Mouse (Mus musculus) cerebellum, postnatal 25 days (tissue): Measurements from ENCODE around the gene Lmna.

ENCODE experiments used
- DNase-seq, 2 experiments: peaks; one replicate each; pipeline ENCODE4 v3.0.0; 2021; ENCODE audit warnings: mixed read lengths in 2 of 2

Gene Lmna

GRCm38 (mm10) chr3:88499580-88499979 lies 10.2 kb downstream of the Lmna start:
- no peak for DNase-seq

GRCm38 (mm10) chr3:88495741-88496415 lies 13.9 kb downstream of the Lmna start:
- peak; percentile 40 to 62 for DNase-seq

GRCm38 (mm10) chr3:88494836-88495628 lies 14.7 kb downstream of the Lmna start:
- DNase-seq = peak in 1 of 2 experiments; percentile 51

GRCm38 (mm10) chr3:88493706-88494582 lies 15.8 kb downstream of the Lmna start:
- no peak for DNase-seq

GRCm38 (mm10) chr3:88487396-88487795 lies 22.4 kb downstream of the Lmna start:
- no peak for DNase-seq

GRCm38 (mm10) chr3:88486887-88487286 lies 22.9 kb downstream of the Lmna start:
- no peak for DNase-seq

GRCm38 (mm10) chr3:88486043-88486442 lies 23.7 kb downstream of the Lmna start:
- no peak for DNase-seq

- peak; percentile 32 to 35 for DNase-seq
These were observed 25.0 kb downstream of the Lmna start for GRCm38 (mm10) chr3:88484597-88485316.

- DNase-seq = peak; percentile 84 to 89
These were observed 26.1 kb downstream of the Lmna start for GRCm38 (mm10) chr3:88483621-88484020.

- DNase-seq = no peak
These were observed 26.6 kb downstream of the Lmna start for GRCm38 (mm10) chr3:88483141-88483540.

- DNase-seq = peak in 1 of 2 experiments; percentile 46
These were observed 27.4 kb downstream of the Lmna start for GRCm38 (mm10) chr3:88482336-88482735.

GRCm38 (mm10) chr3:88481372-88482040 lies 28.2 kb downstream of the Lmna start:
- no peak for DNase-seq

- DNase-seq = no peak
These were observed 29.1 kb downstream of the Lmna start for GRCm38 (mm10) chr3:88480679-88481078.

- DNase-seq = no peak
These were observed 29.9 kb downstream of the Lmna start for GRCm38 (mm10) chr3:88479828-88480227.

- DNase-seq = no peak
These were observed 30.6 kb downstream of the Lmna start for GRCm38 (mm10) chr3:88479163-88479562.

GRCm38 (mm10) chr3:88477735-88478134 lies 32.0 kb downstream of the Lmna start:
- DNase-seq = peak; percentile 87 to 93

- DNase-seq = no peak
These were observed 33.4 kb downstream of the Lmna start for GRCm38 (mm10) chr3:88476403-88476802.

- no peak for DNase-seq
These were observed 36.2 kb downstream of the Lmna start for GRCm38 (mm10) chr3:88473571-88473970.

- DNase-seq = no peak
These were observed 36.7 kb downstream of the Lmna start for GRCm38 (mm10) chr3:88473020-88473419.

- no peak for DNase-seq
These were observed 38.7 kb downstream of the Lmna start for GRCm38 (mm10) chr3:88470943-88471479.

GRCm38 (mm10) chr3:88469466-88469865 lies 40.3 kb downstream of the Lmna start:
- no peak for DNase-seq
